Mouse (Mus musculus) urinary bladder, adult 2 months (tissue): ENCODE results near the gene Cd3e. TPM values are rescaled to one million over a fixed set of nuclear protein-coding genes. Genes with fewer than 3 reads are reported as not detected.
A peak's percentile ranks its signal among the peaks of the same experiment; 100 is the strongest.
"Not testable (repeated sequence)": the region's sequence is repeated elsewhere in the genome, so short reads cannot be mapped to it uniquely, and the experiment has no call there.

Experiments used
- DNase-seq: peaks from one replicate; pipeline ENCODE4 v3.0.0; 2022; ENCODE audit warnings: low spot score
- polyA plus RNA-seq: library from polyadenylated mRNA; depleted of rRNA; stranded (reverse); fragments of >200 nt; gene quantifications from 2 replicates; pipeline ENCODE4 v1.2.3, GENCODE M21; 2012; rRNA removed

Gene Cd3e
- polyA plus RNA-seq, 1 experiment, result 0.98 TPM

- DNase-seq, result no peak
These were observed 29.6 kb downstream of the Cd3e start for GRCm38 (mm10) chr9:44979806-44980205.

DNA sequence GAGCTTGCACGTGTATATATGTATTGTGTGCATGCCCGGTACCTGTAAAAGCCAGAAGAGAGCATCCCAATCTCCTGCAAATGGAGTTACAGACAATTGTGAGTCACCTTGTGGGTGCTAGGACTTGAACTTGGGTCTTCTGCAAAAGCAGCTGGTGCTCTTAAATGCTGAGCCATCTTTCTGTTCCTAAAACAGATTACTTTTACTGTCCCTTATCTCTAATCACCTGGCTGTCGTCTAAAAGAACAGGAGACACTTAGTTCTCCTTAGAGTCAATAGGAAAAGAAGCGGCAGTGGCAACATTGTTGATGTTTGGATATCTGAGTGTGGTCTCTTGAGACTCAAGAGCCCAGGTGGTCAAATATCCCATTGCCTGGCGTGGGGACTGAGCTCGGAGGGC is 31.6 kb downstream of the Cd3e start:
- no peak for DNase-seq

DNA sequence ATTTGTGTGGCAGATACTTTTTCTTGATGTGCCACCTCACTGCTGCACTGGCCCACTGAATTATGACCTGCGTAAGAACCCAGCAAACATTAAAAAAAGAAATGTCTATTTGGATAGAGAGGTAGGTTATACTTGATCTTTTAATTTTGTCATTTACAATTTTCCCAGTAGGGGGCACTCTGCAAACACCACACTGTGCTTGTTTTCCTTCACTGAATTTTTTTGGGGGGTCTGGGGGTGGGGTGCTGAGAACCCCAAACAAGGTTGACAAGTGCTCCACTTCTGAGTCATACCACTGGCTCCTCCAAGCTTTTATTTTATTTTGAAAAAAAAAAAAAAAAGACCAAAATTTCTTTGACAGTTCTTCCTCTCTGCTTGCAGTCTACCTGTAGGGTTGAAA is 40.0 kb downstream of the Cd3e start:
- DNase-seq, result no peak

- DNase-seq, result not testable (repeated sequence)
These were observed 41.7 kb downstream of the Cd3e start for GRCm38 (mm10) chr9:44967763-44968162.

- DNase-seq, result peak; percentile 44
These were observed 42.6 kb downstream of the Cd3e start for GRCm38 (mm10) chr9:44966815-44967242.

GRCm38 (mm10) chr9:44965833-44966466 is 43.5 kb downstream of the Cd3e start:
- no peak for DNase-seq

DNA sequence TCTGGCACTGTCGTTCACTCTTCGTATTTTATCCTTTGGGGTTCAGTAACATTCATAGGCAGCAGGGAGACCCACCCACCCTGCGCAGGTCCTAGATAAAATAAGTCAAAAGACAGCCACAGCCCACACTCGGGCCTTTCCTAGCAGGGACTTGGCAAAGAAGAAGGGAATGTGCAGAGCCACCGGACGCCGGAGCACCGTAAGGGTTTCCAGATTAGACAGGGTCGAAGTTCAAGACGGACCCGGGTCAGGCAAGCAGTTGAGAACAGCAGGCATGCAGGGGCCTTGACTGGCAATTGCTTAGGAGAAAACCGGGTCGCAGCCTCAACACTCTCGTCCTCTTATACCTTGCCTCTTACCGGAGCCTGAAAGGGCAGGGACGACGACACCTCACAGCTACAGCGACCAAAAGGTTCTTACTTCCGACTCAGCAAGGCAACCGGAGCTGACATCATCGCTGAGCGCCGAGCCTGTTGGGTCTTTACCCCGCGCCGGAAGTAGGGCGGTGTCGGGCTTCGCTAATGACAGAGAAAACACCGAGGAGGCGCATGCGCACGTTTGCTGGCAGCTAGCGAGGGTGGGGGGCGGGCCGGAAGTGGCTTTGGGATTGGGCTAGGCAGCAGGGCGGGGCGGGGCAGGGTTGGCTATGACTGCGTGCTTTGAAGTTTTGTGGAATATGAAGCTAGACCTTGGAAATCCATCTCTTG is 44.1 kb downstream of the Cd3e start, which contains the start of gene Ube4a:
Ube4a (minus strand) TSS at position 475 of the 707 bp plus-strand sequence.
- DNase-seq, result peak; percentile 96

DNA sequence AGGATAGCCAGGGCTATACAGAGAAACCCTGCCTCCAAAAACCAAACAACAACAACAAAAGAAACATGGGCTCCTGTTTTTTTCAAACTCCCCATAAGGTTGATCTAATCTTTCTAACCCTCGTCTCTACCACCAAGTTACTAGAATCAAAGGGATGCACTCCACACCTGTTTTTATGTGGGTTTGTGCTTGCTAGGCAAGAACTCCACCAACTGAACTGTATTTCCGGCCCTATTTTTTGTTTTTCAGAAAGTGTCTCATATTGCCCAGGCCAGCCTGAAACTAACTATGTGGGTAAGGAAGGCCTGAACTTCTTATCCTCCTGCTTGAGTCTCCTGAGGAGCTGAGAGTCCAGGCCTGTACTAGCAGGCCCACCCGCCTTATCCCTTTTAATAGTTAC is 55.0 kb downstream of the Cd3e start:
- no peak for DNase-seq

Other genes with a start within 250 kb of the Cd3e start
- gene Arcn1, start 241.8 kb downstream of the Cd3e start, polyA plus RNA-seq, result 64.2 and 77.2 TPM in 2 replicates
- gene Ift46, start 241.7 kb downstream of the Cd3e start, polyA plus RNA-seq, result 82.5 and 94.1 TPM in 2 replicates
- 6.9 and 8.3 TPM in 2 replicates for gene Tmem25, start 210.3 kb downstream of the Cd3e start, polyA plus RNA-seq
- 3.5 and 4.1 TPM in 2 replicates for gene Ttc36, start 206.6 kb downstream of the Cd3e start, polyA plus RNA-seq
- 11.7 and 16.2 TPM in 2 replicates for gene Kmt2a, start 128.3 kb downstream of the Cd3e start, polyA plus RNA-seq
- gene Atp5l, start 88.9 kb downstream of the Cd3e start, polyA plus RNA-seq, result 679 and 839 TPM in 2 replicates
- gene Ube4a, start 44.0 kb downstream of the Cd3e start, polyA plus RNA-seq, result 23.2 and 29.1 TPM in 2 replicates
- gene Cd3g, start 29.2 kb downstream of the Cd3e start, polyA plus RNA-seq, result 1.5 and 1.8 TPM in 2 replicates
- 0.55 and 0.68 TPM in 2 replicates for gene Cd3d, start 27.8 kb downstream of the Cd3e start, polyA plus RNA-seq
- 53.5 and 62.3 TPM in 2 replicates for gene Mpzl2, start 30.2 kb upstream of the Cd3e start, polyA plus RNA-seq
- gene Mpzl3, start 45.6 kb upstream of the Cd3e start, polyA plus RNA-seq, result 11.0 and 11.4 TPM in 2 replicates
- gene Jaml, start 69.6 kb upstream of the Cd3e start, polyA plus RNA-seq, result 1.4 and 1.5 TPM in 2 replicates
- 0.33 and 0.44 TPM in 2 replicates for gene Scn2b, start 108.2 kb upstream of the Cd3e start, polyA plus RNA-seq
- gene Scn4b, start 128.8 kb upstream of the Cd3e start, polyA plus RNA-seq, result 0.98 and 1.3 TPM in 2 replicates
- 0.06 TPM in 2 replicates for gene BC049352, start 172.4 kb upstream of the Cd3e start, polyA plus RNA-seq
- 5.6 and 5.9 TPM in 2 replicates for gene Tmprss4, start 194.5 kb upstream of the Cd3e start, polyA plus RNA-seq